Mouse (Mus musculus) midbrain, embryonic 10.5 days (tissue): ENCODE results near the gene Mustn1. TPM values are rescaled to one million over a fixed set of nuclear protein-coding genes. Genes with fewer than 3 reads are reported as not detected.

ENCODE experiments used
- DNase-seq: peaks from one replicate; pipeline ENCODE4 v3.0.0-alpha.2; 2017; ENCODE audit warnings: low spot score
- H3K27ac ChIP-seq: fragments of 300-500 bp; sonication (generic); replicated peaks from 2 replicates; pipeline ENCODE4 v1.5.1; 2016; ENCODE audit warnings: mild to moderate bottlenecking
- H3K27me3 ChIP-seq: fragments of 300-500 bp; sonication (generic); 2 replicates; pipeline ENCODE4 v1.6.1; 2016; ENCODE audit warnings: low read depth, mild to moderate bottlenecking; ENCODE audit not compliant: poor library complexity, severe bottlenecking
- H3K36me3 ChIP-seq: fragments of 300-500 bp; sonication (generic); 2 replicates; pipeline ENCODE4 v1.6.1; 2016; ENCODE audit warnings: mild to moderate bottlenecking, moderate library complexity
- H3K4me1 ChIP-seq: fragments of 300-500 bp; sonication (generic); 2 replicates; pipeline ENCODE4 v1.6.1; 2016
- H3K4me3 ChIP-seq: fragments of 300-500 bp; sonication (generic); 2 replicates; pipeline ENCODE4 v1.5.1; 2016; ENCODE audit warnings: mild to moderate bottlenecking, moderate library complexity
- H3K9me3 ChIP-seq: fragments of 300-500 bp; sonication (generic); replicated peaks from 2 replicates; pipeline ENCODE4 v1.6.1; 2016; ENCODE audit warnings: mild to moderate bottlenecking
- WGBS: fragments of 180-500 bp; shearing (Covaris S2); methylation state at CpG from one replicate; pipeline ENCODE4 v1.1.7; 2016; 5-methylcytosine and 5-hydroxymethylcytosine counted together
- polyA plus RNA-seq: library from polyadenylated mRNA; unstranded; fragments of >200 nt; fragmentation: Nextera tagmentation; extraction: Ambion mirVana; gene quantifications from 2 replicates; pipeline ENCODE4 v1.2.1, GENCODE M21; 2016

The Mustn1 gene
- polyA plus RNA-seq, 1 experiment from 2014 or later: 0.19 TPM

DNA sequence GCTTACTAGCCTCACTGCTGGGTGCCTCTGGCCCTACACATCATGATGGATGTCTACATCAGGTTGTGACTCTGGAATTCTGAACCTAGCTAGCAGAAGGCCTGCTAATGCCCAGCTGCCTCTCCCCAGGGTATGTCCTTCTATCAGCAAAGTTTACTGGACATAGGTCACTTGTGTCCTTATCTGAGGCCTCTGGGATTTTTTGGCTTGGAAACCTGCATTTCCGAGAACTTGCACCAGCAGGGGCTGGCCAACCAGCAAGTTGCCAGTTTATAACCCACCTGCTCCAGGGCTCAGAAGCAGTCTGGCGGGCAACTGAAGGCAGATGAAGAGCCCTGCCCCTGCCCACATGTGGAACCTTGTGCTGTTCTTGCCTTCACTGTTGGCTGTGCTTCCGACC, 7.2 kb downstream of the Mustn1 start, which contains the start of gene Itih4:
Gene Itih4, plus strand, starts transcription at position 273 of the 400 bp plus-strand sequence.
- H3K27ac ChIP-seq: no peak within 1 kb of the TSS
- DNase-seq: no peak
- no peaks in the 10 kb centered on the region for H3K36me3 ChIP-seq
- H3K9me3 ChIP-seq: no peaks in the 10 kb centered on the region
- no peaks in the 10 kb centered on the region for H3K27me3 ChIP-seq
- H3K4me1 ChIP-seq: peaks cover 6% of the 10 kb centered on the region
- no peak within 1 kb of the TSS for H3K4me3 ChIP-seq
- WGBS: 92% methylated on average over 3 of the region's 3 CpGs

DNA sequence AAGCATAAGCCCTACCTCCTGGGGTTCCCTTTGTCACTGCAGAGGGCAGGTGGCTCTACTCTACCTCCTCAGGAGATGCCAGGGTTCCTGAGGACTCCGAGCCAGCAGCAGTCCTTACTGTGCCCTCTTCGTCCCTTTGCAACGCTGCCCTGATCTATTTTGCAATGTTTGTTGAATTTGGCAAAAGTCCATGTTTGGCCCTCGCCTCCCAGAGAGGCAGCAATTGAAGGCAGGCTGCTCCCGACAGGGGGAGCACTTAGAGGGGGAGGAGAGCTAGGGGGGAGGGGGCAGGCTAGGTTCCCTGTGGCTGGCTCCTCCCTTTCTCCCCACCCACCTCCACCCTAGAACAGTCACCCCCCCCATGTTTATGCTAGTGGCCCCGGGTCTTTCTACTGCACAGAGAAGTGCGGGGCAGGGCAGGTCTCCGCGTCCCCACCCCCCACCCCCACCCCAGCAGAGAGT, 9.3 kb downstream of the Mustn1 start:
- peaks cover 6% of the 10 kb centered on the region for H3K4me1 ChIP-seq
- WGBS: 28% methylated on average over 9 of the region's 9 CpGs
- no peaks in the 10 kb centered on the region for H3K27me3 ChIP-seq
- H3K4me3 ChIP-seq: no peak overlapping the region
- no peaks in the 10 kb centered on the region for H3K9me3 ChIP-seq
- no peaks in the 10 kb centered on the region for H3K36me3 ChIP-seq
- no peak overlapping the region for H3K27ac ChIP-seq
- DNase-seq: no peak

DNA sequence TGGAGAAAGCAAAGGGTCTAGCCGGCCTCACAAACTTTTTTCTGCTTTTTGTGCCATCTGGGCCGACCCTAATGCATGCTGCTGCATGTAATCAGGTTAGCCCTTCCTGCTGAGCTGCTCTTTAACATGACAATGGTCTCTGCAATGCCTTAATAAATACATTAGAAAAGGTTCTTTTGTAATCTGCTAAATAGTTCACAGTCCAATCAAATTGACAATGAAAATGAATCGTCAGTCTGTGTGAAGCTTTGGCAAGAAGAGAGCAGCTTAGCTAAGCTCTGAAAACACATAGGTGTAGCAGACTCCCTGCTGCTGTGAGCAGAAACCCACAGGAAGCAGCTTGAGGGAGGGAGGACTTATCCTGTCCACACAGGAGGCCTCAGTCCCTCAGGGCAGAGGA, 21.0 kb downstream of the Mustn1 start:
- Histone ChIP-seq H3K9me3 (peaks cover 11% of the 10 kb centered on the region; the same call in 1 of the 2 replicates), H3K27me3 (no peaks in the 10 kb centered on the region), H3K4me3 (no peak overlapping the region), H3K27ac (no peak overlapping the region), H3K4me1 (peaks cover 9% of the 10 kb centered on the region), H3K36me3 (no peaks in the 10 kb centered on the region)
- DNase-seq: no peak
- 42% methylated on average over 3 of the region's 3 CpGs for WGBS

DNA sequence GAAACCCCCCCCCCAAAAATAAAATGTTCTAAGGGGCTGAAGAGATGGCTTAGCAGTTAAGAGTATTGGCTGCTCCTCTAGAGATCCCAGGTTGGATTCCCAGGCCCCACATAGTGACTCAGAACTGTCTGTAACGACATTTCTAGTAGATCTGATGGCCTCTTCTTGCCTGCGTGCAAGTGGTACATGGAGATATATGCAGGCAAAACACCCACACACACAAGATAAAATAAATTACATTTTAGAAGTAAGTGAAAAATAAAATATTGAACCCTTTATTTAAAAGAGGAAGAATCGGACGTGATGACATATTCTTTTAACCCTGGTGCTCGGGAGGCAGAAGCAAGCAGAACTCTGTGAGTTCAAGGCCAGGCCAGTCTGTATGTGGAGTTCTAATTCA, 23.6 kb downstream of the Mustn1 start:
- Histone ChIP-seq H3K4me1 (peaks cover 6% of the 10 kb centered on the region; the same call in 1 of the 2 replicates), H3K27ac (no peak overlapping the region), H3K36me3 (no peaks in the 10 kb centered on the region), H3K4me3 (no peak overlapping the region), H3K27me3 (no peaks in the 10 kb centered on the region), H3K9me3 (peaks cover 11% of the 10 kb centered on the region; the same call in 1 of the 2 replicates)
- DNase-seq: no peak
- 93% methylated on average over 5 of the region's 5 CpGs for WGBS

DNA sequence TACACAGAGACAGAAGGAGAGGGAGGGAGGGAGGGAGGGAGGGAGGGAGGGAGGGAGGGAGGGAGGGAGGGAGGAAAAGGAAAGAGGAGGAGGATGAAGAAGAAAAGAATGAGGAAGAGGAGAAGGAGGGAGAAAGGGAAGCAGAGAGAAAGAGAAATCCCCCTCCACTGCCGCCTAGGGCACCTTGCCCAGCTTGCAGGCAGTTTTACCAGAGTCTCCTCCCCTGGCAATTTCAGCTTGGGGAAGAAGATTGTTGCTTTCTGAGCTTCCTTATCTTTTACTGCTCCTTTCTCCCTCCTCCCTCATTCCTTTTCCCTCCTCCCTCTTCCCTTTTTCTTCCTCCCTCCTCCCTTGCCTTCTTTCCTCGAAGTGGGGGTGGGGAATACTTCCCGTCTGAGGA, 24.0 kb downstream of the Mustn1 start:
- Histone ChIP-seq H3K4me3 (no peak overlapping the region), H3K27ac (no peak overlapping the region), H3K9me3 (peaks cover 11% of the 10 kb centered on the region; the same call in 1 of the 2 replicates), H3K4me1 (peaks cover 6% of the 10 kb centered on the region; the same call in 1 of the 2 replicates), H3K36me3 (no peaks in the 10 kb centered on the region), H3K27me3 (no peaks in the 10 kb centered on the region)
- no peak for DNase-seq
- 80% methylated on average over 3 of the region's 3 CpGs for WGBS

DNA sequence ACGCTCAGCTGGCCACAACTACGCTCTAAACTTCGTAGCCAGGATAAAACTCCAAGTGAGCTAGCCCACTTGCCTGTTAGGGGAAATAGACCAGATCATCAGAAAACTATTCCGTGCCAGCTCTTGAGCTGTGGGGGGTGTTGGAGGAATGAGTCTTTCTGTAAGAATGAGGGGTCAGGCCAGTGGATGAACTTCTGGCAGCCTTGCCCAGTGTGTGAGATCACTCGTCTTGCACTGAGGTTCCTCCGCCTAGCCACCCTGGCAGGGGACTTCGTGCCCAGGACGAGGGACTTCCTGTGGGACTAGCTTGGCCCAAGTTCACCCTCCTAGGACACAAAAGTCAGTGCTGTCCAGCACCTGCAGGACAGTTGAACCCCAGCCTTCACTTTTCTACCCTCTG, 25.3 kb downstream of the Mustn1 start:
- Histone ChIP-seq H3K4me3 (no peak overlapping the region), H3K36me3 (no peaks in the 10 kb centered on the region), H3K27ac (no peak overlapping the region), H3K27me3 (no peaks in the 10 kb centered on the region), H3K4me1 (peaks cover 6% of the 10 kb centered on the region; the same call in 1 of the 2 replicates), H3K9me3 (peaks cover 8% of the 10 kb centered on the region; the same call in 1 of the 2 replicates)
- 88% methylated on average over 8 of the region's 8 CpGs for WGBS
- DNase-seq: no peak

DNA sequence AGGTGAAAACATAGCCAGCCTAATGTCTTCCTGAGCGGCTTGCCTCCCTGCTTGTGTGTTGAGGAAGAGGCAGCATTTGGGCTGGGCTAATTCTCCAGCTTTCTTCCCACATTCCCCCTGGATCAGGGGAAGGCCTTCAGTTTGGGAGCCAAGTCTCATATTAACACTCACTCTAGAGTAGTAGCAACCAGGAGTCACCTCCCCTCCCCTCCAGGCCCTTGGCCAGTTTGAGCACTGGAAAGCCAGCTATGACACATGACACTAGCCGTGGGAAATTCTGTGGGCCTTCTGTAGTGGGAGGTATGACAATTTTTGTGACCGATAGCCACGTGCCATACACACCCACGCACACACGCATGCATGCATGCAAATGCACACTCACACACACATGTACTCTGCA, 27.0 kb downstream of the Mustn1 start:
- H3K9me3 ChIP-seq: no peaks in the 10 kb centered on the region
- H3K36me3 ChIP-seq: no peaks in the 10 kb centered on the region
- DNase-seq: no peak
- H3K27ac ChIP-seq: no peak overlapping the region
- no peak overlapping the region for H3K4me3 ChIP-seq
- 88% methylated on average over 6 of the region's 6 CpGs for WGBS
- no peaks in the 10 kb centered on the region for H3K4me1 ChIP-seq
- H3K27me3 ChIP-seq: no peaks in the 10 kb centered on the region

DNA sequence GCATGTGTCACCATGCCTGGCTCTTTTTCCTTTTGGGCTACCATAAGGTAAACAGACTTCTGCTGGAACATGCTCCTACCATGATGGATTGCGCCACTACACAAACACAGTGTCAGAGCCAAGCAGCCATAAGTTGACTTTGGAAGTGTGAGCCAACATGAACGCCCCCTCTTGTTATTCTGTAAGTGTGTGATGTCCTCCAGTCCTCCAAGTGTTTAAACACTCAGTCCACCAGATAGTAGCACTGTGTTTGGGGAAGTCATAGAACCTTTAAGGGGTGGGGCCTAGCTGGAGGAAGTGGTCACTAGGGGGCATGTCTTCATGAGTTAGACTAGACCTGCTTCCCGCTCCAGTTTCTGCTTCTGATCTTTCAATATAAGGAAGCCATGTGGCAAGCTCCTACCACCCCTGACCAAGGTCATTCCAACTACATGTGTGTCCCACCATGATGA, 28.8 kb downstream of the Mustn1 start:
- H3K27me3 ChIP-seq: no peaks in the 10 kb centered on the region
- H3K36me3 ChIP-seq: no peaks in the 10 kb centered on the region
- no peaks in the 10 kb centered on the region for H3K9me3 ChIP-seq
- no peaks in the 10 kb centered on the region for H3K4me1 ChIP-seq
- no peak for DNase-seq
- no peak overlapping the region for H3K27ac ChIP-seq
- no peak overlapping the region for H3K4me3 ChIP-seq
- WGBS: 86% methylated on average over 3 of the region's 3 CpGs

DNA sequence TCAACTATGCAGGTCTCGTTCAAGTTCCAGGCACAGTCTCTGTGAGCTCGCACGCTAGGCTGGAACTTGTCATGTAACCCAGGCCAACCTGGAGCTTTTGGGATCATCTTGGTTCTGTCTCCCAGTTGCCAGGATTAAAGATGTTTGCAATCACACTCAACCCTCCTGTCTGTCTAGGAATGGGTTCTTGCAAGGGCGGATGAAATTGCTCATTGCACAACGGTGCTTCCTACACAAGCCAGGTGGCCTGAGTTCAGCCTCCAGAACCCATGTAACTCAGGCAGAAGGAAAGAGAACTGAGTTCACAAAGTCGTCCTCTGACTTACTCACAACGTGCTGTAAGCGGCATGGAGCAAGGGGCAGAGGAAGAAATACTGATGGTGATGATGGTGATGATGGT, 32.1 kb downstream of the Mustn1 start:
- Histone ChIP-seq H3K4me3 (no peak overlapping the region), H3K9me3 (no peaks in the 10 kb centered on the region), H3K27ac (no peak overlapping the region), H3K27me3 (no peaks in the 10 kb centered on the region), H3K4me1 (no peaks in the 10 kb centered on the region), H3K36me3 (no peaks in the 10 kb centered on the region)
- WGBS: 90% methylated on average over 8 of the region's 8 CpGs
- no peak for DNase-seq

DNA sequence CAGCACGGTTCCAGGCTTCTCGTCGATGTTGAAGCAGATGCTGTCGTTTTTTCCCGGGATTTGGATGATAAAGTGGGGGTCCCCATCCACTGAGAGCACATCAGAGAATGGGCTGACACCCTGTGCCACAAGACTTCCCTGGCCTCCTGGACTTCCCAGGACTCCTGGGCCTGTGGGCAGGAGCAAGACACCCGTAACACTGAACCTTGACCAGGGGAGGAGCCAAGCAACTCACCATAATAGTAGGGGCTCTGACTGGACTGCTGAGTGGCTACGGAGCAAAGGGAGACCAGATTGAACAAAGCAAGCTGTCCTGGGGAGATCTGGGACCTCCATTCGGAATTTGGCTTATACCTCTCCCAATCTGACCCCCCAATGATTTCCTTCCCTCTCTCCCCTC, 33.6 kb downstream of the Mustn1 start:
- no peak for DNase-seq
- Histone ChIP-seq H3K4me3 (no peak overlapping the region), H3K27ac (no peak overlapping the region), H3K36me3 (no peaks in the 10 kb centered on the region), H3K27me3 (no peaks in the 10 kb centered on the region), H3K9me3 (no peaks in the 10 kb centered on the region), H3K4me1 (no peaks in the 10 kb centered on the region)
- WGBS: 80% methylated on average over 8 of the region's 8 CpGs

DNA sequence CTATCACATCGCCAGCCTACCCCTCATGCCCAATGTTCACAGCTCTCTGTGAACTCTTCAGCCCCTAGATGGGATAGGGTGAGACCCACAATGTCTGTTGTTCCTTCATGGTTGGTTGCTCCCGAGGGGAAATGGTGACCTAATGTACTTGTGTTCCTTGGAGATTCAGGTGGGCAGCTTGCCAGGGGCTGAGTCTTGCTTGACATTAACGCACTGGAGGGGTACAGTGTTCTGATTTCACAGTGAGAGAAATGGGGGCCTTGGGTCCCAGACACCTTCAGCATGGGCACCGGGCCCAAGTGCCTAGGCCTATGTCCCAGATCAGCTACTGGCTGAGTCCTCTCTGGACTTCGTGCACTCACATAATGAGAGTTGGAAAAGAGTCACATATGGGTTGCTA, 34.4 kb downstream of the Mustn1 start:
- Histone ChIP-seq H3K27ac (no peak overlapping the region), H3K4me1 (no peaks in the 10 kb centered on the region), H3K36me3 (no peaks in the 10 kb centered on the region), H3K9me3 (no peaks in the 10 kb centered on the region), H3K27me3 (no peaks in the 10 kb centered on the region), H3K4me3 (no peak overlapping the region)
- DNase-seq: no peak
- WGBS: 88% methylated on average over 5 of the region's 5 CpGs

DNA sequence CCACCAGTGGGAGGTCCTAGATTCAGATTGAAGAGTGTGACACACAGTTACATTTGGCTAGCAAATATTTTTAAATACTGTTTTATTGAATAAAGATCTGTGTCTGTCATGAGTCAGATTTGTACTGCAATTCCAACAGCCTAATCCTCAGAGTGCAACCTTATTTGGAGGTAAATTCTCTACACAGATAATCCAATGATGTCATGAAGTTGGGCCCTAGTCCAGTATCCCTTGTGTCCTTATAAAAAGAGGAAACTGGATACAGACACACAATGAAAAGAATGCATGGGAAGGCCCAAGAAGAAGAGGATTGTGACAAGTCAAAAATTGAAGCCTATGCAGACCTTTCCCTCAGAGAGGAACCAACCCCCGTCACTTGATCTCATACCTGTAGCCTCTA, 37.5 kb downstream of the Mustn1 start:
- WGBS: 91% methylated on average over 1 of the region's 1 CpGs
- Histone ChIP-seq H3K9me3 (no peaks in the 10 kb centered on the region), H3K4me1 (no peaks in the 10 kb centered on the region), H3K36me3 (no peaks in the 10 kb centered on the region), H3K27me3 (no peaks in the 10 kb centered on the region), H3K4me3 (no peak overlapping the region), H3K27ac (no peak overlapping the region)
- DNase-seq: no peak

DNA sequence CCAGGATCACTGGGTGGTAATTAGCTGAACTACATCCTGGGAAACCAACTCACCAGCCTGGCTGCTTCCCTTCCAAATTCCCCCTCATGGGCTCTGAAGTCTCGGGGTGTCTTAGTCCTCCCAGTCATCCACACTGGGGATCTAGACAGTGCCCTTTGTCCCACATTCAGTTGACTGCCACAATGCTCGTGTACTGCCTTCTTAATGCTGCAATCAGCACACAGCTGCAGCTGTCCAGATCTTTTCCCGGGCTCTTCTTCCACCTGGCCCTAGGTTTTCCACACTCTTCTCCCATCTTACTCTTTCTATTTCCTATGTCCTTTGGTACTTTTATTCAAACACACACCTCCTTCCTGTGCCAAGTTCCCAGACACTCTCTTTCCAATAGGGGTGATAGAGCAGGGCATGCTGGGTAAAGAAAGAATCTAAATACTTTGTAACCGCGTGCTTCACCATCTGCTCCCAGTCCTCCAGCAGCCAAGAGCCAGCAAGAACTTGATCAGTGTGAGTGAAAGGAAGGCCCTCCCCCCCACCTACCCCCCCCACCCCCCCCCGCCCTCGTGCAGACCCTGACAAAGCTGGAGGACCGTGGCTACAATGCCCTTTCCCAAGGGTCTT, 43.2 kb downstream of the Mustn1 start:
- Histone ChIP-seq H3K4me3 (no peak overlapping the region), H3K9me3 (no peaks in the 10 kb centered on the region), H3K4me1 (peaks cover 14% of the 10 kb centered on the region), H3K36me3 (no peaks in the 10 kb centered on the region), H3K27me3 (no peaks in the 10 kb centered on the region), H3K27ac (peak overlapping the region; percentile 64)
- DNase-seq: no peak
- WGBS: 75% methylated on average over 8 of the region's 8 CpGs
